Mouse (Mus musculus): ENCODE measurements around the gene Taz. TPM values are rescaled to one million over a fixed set of nuclear protein-coding genes. Genes with fewer than 3 reads are reported as not detected.

Gene Taz
- total RNA-seq, 2 experiments from 2014 or later, result 7.2 to 11.5 TPM

Other genes starting within 250 kb of the Taz start
- gene Opn1mw, start 154.4 kb upstream of the Taz start, total RNA-seq (2015; ENCODE audit: low replicate concordance), result not detected in 2 replicates
- not detected in 2 replicates for gene Opn1mw, start 154.4 kb upstream of the Taz start, total RNA-seq (2017; ENCODE audit: low replicate concordance)
- 8.5 and 9.4 TPM in 2 replicates for gene Mecp2, start 146.5 kb upstream of the Taz start, total RNA-seq (2015; ENCODE audit: low replicate concordance)
- 7.2 and 11.4 TPM in 2 replicates for gene Mecp2, start 146.5 kb upstream of the Taz start, total RNA-seq (2017; ENCODE audit: low replicate concordance)
- not detected in 2 replicates for gene Tex28, start 114.1 kb upstream of the Taz start, total RNA-seq (2015; ENCODE audit: low replicate concordance)
- gene Tex28, start 114.1 kb upstream of the Taz start, total RNA-seq (2017; ENCODE audit: low replicate concordance), result not detected in 2 replicates
- gene Tktl1, start 104.7 kb upstream of the Taz start, total RNA-seq (2015; ENCODE audit: low replicate concordance), result not detected in 2 replicates
- gene Tktl1, start 104.7 kb upstream of the Taz start, total RNA-seq (2017; ENCODE audit: low replicate concordance), result not detected in 2 replicates
- gene Flna, start 32.1 kb upstream of the Taz start, total RNA-seq (2015; ENCODE audit: low replicate concordance), result 103 and 133 TPM in 2 replicates
- 189 and 215 TPM in 2 replicates for gene Flna, start 32.1 kb upstream of the Taz start, total RNA-seq (2017; ENCODE audit: low replicate concordance)
- gene Emd, start 27.2 kb upstream of the Taz start, total RNA-seq (2015; ENCODE audit: low replicate concordance), result 26.3 and 29.0 TPM in 2 replicates
- 5.7 and 25.5 TPM in 2 replicates for gene Emd, start 27.2 kb upstream of the Taz start, total RNA-seq (2017; ENCODE audit: low replicate concordance)
- gene Rpl10, start 11.1 kb upstream of the Taz start, total RNA-seq (2015; ENCODE audit: low replicate concordance), result 743 and 770 TPM in 2 replicates
- 310 and 397 TPM in 2 replicates for gene Rpl10, start 11.1 kb upstream of the Taz start, total RNA-seq (2017; ENCODE audit: low replicate concordance)
- 27.9 and 29.0 TPM in 2 replicates for gene Dnase1l1, start 425 bp downstream of the Taz start, total RNA-seq (2015; ENCODE audit: low replicate concordance)
- gene Dnase1l1, start 425 bp downstream of the Taz start, total RNA-seq (2017; ENCODE audit: low replicate concordance), result 17.3 and 29.3 TPM in 2 replicates
- 144 and 155 TPM in 2 replicates for gene Atp6ap1, start 15.2 kb downstream of the Taz start, total RNA-seq (2015; ENCODE audit: low replicate concordance)
- gene Atp6ap1, start 15.2 kb downstream of the Taz start, total RNA-seq (2017; ENCODE audit: low replicate concordance), result 143 and 265 TPM in 2 replicates
- 139 and 145 TPM in 2 replicates for gene Gdi1, start 23.1 kb downstream of the Taz start, total RNA-seq (2015; ENCODE audit: low replicate concordance)
- gene Gdi1, start 23.1 kb downstream of the Taz start, total RNA-seq (2017; ENCODE audit: low replicate concordance), result 60.1 and 128 TPM in 2 replicates
- 16.9 and 18.8 TPM in 2 replicates for gene Fam50a, start 31.1 kb downstream of the Taz start, total RNA-seq (2015; ENCODE audit: low replicate concordance)
- 6.1 and 36.1 TPM in 2 replicates for gene Fam50a, start 31.1 kb downstream of the Taz start, total RNA-seq (2017; ENCODE audit: low replicate concordance)
- gene Plxna3, start 47.2 kb downstream of the Taz start, total RNA-seq (2015; ENCODE audit: low replicate concordance), result 0.42 TPM in 1 of 2 replicates, not detected in the other
- 0.34 and 2.6 TPM in 2 replicates for gene Plxna3, start 47.2 kb downstream of the Taz start, total RNA-seq (2017; ENCODE audit: low replicate concordance)
- gene Lage3, start 71.7 kb downstream of the Taz start, total RNA-seq (2015; ENCODE audit: low replicate concordance), result 4.2 and 10.9 TPM in 2 replicates
- 2.4 and 10.9 TPM in 2 replicates for gene Lage3, start 71.7 kb downstream of the Taz start, total RNA-seq (2017; ENCODE audit: low replicate concordance)
- 4.0 and 15.0 TPM in 2 replicates for gene Ubl4a, start 91.3 kb downstream of the Taz start, total RNA-seq (2015; ENCODE audit: low replicate concordance)
- gene Ubl4a, start 91.3 kb downstream of the Taz start, total RNA-seq (2017; ENCODE audit: low replicate concordance), result 3.4 and 6.7 TPM in 2 replicates
- 1.9 and 2.1 TPM in 2 replicates for gene Slc10a3, start 91.4 kb downstream of the Taz start, total RNA-seq (2015; ENCODE audit: low replicate concordance)
- 1.8 and 3.0 TPM in 2 replicates for gene Slc10a3, start 91.4 kb downstream of the Taz start, total RNA-seq (2017; ENCODE audit: low replicate concordance)
- gene Fam3a, start 111.4 kb downstream of the Taz start, total RNA-seq (2015; ENCODE audit: low replicate concordance), result 3.7 and 9.4 TPM in 2 replicates
- 4.0 and 8.8 TPM in 2 replicates for gene Fam3a, start 111.4 kb downstream of the Taz start, total RNA-seq (2017; ENCODE audit: low replicate concordance)
- gene Ikbkg, start 111.4 kb downstream of the Taz start, total RNA-seq (2015; ENCODE audit: low replicate concordance), result 5.2 and 14.0 TPM in 2 replicates
- gene Ikbkg, start 111.4 kb downstream of the Taz start, total RNA-seq (2017; ENCODE audit: low replicate concordance), result 19.8 and 36.4 TPM in 2 replicates
- gene G6pdx, start 147.3 kb downstream of the Taz start, total RNA-seq (2015; ENCODE audit: low replicate concordance), result 89.3 and 104 TPM in 2 replicates
- gene G6pdx, start 147.3 kb downstream of the Taz start, total RNA-seq (2017; ENCODE audit: low replicate concordance), result 46.4 and 58.4 TPM in 2 replicates
- not detected in 2 replicates for gene Gm6880, start 199.5 kb downstream of the Taz start, total RNA-seq (2015; ENCODE audit: low replicate concordance)
- gene Gm6880, start 199.5 kb downstream of the Taz start, total RNA-seq (2017; ENCODE audit: low replicate concordance), result not detected in 2 replicates